Mouse (Mus musculus): ENCODE measurements around the gene Kalrn.

Kalrn gene

DNA sequence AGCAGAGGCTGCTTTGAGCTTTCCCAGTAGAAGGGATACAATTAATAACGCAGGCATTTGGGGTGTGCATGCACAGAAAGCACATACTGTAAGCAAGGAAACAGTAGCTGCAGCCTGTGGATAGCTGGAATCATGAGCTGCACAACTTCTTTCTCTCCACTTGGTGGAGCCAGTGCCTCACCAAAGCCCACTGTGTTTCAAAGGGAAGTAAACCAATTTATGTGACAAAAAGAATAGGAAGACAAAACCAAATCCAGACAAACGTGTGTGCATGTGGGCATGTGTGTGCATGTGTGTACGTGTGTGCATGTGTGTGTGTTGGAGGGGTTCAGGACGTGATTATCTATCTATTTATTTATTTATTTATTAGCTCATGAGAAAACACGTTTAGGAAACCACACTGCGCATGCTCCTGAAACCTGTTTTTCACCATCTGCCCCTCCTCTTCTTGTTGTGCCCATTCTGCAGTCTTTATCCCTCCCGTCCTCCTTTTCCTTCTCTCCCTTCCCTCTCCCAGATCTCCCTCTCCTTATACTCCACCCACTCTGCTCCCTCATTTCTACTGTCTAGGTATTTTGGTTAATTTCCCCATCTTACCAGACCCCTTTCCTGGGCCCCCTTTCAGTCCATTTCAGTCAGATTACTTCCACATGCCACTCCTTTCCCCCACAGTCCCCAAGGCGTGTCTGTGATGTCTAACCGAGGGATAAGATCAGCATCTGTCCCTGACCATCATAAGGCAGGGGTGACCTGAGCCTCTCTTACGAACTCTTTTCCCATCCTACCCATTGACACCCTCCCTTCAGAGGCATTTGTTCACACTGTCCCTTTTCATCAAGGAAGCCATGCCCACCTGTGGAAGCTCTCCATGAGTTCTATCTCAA lies 380.1 kb downstream of the Kalrn start:
- DNase-seq (ENCODE audit: low spot score in 2 of 2) = peak in 1 of 2 experiments; percentile 12

DNA sequence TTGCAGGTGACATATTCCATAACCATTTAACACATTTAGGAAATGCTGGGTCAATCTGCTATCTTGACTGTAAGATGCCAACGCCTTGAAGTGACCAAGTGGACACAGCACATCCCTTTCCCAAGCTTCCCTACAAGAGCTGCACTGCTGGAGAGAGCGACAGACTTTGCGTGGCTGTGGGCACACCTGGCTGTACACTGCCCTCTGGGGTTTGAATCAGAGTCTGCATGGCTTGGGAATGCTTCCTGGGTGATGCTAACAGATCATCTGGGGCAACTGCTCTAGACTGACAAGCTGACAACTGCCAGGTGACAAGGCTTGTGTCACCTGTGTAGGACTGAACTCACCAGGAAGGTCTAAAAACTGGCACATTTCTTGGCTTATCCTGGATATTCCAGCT lies 388.6 kb downstream of the Kalrn start:
- DNase-seq (ENCODE audit: low spot score in 2 of 2) = no peak

DNA sequence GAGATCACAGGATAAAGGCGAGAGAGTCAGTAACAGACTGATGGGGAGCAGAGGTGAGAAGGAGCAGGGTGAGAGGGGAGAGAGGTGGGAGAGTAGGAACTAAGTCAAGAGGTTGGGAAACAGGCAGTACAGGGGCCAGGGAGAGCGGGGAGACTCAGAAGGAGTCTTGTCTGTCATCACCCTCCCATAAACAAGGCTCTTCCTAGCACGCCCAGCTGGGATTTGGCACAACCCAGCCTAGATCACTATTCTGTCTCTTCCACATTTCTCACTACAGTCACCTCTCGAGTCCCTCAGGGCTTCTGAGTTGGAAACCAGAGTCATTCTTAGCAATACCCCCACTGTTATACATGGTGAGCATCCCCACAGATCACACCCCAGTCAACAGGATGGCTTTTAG lies 390.1 kb downstream of the Kalrn start:
- DNase-seq (ENCODE audit: low spot score in 2 of 2) = no peak

DNA sequence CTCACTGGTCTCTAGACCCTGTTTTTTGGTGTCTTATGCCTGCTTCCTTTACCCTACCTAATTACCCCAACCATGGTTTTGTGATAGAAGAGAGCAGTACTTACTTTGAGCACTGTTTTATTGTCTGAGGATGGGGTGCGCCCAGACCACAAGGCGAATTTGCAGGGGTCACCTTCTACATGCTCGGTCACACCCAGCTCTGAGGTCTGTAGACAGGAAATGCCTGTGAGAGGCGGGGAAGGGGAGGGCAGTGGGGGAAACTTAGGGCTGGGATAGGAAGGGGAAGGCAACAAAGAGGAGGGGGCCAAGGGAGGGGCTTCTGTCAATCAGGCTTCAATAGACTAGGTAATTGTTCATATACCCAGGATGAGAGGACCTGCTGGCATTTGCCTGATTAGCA lies 397.7 kb downstream of the Kalrn start:
- DNase-seq (ENCODE audit: low spot score in 2 of 2) = no peak

DNA sequence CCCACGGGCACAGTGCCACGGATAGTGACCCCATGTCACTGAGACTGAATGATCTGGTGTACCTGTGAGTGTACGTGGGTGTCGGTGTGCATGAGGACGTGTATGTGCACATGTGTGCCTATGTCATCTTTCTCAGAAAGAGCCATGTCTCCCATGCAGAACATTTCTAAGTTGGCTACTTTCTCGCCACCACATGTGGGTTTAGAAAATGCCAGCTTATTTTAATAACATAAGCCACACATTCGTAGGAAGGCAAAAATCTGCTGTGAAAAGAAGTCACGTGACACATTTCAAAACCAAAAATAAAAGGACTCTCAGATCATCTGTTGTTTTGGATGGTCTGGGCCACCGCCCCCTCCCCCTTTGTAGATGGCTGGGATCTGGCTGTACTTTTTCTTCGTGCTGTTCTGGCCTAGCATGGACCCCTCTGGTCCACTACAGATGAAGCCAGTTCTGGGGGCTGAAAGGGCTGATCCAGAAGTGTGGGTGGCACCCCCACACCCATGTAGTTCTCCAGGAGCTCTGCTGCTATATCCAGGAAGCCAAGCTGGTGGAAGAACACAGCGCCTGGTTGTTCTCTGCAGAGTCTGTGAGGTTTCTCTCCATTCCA lies 400.7 kb downstream of the Kalrn start:
- DNase-seq (ENCODE audit: low spot score in 2 of 2) = no peak

DNA sequence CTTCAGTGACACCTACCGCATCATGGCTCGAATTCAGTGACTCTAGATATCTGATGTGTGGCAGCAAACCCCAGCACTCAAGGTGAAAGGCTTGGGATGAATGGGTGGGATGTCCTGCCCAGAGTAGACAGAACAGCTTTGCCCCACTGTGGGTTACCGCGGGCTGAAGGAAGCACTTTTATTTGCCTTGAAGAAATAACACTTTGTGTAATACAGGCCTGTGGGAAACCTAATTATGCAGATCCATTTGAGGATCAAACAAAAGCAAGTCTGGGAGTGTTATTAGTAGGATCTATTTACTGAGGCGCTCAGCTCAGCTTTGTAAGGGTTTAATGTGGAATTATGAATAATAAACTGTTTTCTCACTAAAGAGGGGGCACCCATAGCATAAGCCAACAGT lies 406.3 kb downstream of the Kalrn start:
- DNase-seq (ENCODE audit: low spot score in 2 of 2) = no peak

DNA sequence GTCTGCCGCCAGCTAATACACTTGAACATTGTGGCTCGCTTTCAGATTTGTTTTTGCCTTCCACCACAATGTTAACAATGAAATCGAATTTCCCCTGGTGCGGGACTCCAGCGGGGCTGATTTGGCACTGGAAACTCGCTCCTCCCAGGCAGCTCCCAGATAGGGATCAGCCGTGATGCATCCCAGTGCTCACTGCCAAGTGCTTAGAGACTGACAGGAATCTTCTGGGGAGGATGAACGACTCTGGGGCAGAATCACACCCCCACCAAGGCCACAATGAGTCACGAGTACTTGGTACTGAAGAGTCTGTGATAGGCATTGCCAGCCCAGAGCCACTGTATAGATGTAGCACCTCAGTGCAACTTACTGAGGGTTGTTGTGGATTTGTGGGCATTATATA lies 410.2 kb downstream of the Kalrn start:
- no peak for DNase-seq (ENCODE audit: low spot score in 2 of 2)

DNA sequence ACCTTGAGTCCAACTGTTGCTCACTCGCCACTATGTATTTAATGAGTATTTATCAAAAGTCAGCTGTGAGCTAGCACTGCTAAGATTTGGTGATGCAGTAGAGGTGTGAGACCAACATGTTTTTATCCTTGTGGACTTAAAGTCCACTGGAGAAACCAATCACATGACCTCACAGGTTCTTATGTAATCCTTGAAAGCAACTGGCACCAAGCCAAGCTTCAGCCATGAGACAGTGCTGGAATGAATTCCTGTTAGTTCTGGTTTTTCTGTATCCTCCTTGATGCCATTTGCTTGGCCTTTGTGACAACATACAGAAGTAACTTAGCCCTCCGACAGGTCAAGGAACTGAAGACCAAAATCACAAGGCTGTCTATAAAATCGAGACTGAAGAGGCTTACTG lies 413.8 kb downstream of the Kalrn start:
- DNase-seq (ENCODE audit: low spot score in 2 of 2) = peak in 1 of 2 experiments; percentile 8

DNA sequence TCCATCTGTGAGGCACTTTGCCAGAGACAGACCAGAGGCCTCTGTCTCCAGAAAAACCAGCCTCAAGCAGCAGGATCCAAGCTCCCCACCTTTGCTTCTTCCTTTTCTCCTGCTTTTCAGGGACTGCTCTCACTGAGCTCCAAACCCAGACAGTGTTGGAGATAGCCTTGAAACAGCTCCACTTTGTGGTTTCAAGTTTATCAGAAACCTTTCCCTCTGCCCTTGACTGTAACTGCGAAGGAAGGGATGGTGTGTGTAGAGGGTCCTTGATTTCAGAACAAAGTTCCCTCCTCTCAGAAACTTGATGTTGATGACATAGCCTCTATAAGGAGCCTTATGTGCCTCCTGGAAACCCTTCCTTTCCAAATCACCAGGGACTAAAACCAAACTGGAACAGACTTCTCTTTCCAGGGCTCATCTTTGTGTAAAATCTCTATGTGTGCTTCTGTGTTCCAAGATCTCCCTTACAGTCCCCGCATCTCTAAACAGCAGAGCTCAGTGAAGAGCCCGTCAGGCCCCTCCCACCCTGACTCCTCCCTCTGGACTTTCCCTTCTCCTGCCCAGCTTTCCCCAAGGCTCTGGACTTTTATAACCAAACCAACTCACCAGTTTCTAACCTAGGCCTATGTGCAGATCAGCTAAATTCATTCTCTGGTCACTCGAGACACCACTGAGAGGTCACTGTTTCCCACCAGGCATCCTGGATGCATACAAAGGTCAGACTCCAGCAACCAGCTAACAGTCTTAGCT lies 415.8 kb downstream of the Kalrn start:
- no peak for DNase-seq (ENCODE audit: low spot score in 2 of 2)

DNA sequence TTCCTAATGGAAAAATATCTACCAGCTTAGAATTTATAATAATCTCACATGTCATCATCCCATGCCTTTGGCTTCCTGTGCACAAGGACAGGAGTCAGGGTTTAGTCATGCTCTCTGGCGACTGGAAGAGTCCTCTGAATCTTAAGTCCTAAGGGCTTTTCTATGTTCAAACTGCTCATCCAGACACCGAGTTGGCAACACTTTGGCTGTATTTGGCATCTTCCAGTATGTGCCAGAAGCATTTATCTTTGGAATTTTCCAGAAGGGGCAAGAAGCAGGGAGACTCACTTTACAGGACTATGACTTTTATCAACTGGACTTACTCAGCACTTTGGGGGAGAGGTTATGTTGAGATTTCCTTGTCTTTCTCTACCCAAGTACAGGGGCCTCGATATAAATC lies 417.6 kb downstream of the Kalrn start:
- DNase-seq (ENCODE audit: low spot score in 2 of 2) = no peak

DNA sequence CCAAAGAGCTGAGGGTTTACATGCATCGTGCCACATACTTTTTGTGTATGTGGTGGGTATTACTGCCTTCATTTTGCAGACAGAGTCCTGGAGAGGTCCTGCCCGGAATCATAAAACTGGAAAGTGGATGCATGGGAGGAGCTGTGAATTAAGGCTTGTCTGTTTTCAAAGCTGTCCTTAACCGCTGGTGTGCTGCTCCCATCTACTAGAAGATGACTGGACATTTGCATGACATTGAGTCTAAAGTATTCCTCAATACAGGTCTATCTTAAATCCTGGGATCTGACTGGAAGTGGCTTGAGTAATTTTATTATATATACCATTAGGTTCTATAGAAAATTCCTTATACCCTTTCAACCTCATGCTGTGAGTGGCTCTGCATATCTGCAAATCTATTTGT lies 418.4 kb downstream of the Kalrn start:
- no peak for DNase-seq (ENCODE audit: low spot score in 2 of 2)

DNA sequence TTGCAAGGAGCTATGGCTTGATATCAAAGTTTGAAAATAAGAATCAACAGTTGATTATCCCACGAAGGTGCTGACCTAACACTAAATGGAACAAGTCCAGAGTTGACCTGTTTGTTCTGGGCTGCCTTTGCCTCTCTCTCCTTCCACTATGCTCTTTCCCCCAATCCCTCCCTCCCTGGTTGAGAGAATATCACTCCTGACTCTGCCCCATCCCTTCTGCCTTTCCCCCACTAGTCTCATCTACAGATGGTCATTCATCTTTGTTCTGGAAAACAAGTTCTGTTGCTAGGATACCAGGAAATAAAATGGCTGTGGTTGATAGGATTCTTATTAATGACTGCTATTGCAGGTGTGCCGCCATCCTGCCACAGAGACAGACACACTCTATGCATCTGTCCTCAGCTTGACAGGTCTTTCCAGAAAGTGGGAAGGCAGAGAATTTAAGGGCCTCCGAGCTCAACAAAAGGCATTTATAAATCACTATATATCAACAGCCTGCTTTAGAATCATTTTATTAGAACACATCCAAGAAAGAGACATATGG lies 421.7 kb downstream of the Kalrn start:
- no peak for DNase-seq (ENCODE audit: low spot score in 2 of 2)

DNA sequence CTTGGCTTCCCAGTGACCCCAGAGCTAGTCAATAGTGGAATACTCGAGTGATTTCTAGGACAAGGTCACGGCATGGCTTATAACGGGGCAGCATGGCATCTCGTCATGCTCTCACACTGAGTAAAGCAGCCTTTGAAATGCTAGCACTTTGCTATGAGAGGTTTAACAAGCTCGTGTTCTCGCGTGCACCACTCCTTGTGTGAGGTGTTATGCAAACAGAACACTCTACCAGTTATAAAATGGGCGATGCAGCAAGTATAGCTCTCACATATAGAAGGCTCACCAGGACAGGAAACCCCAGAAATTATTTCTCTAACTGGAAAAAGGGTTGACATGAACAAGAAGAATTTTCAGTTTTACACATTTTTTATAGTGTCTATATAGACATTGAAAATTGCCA lies 431.7 kb downstream of the Kalrn start:
- DNase-seq (ENCODE audit: low spot score in 2 of 2) = no peak

DNA sequence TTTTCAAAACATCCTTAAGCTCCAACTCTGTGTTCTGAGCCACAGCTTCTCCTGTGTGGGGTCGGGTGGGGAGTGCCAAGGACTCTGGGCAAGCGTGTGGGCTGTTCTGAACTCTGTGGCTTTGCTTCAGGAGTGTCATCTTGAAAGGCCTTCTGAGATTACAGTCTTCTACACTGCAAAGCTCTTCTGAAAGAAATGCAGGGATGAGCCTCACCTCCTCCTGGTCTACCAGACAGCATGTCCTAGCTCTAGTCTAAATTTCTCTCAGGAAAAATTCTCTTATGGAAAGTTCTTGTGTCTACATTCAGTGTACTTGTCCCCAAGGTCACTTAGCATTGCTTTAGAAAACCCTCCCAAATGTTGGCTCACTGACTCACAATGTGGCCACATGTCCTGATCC lies 438.3 kb downstream of the Kalrn start:
- DNase-seq (ENCODE audit: low spot score in 2 of 2) = no peak

DNA sequence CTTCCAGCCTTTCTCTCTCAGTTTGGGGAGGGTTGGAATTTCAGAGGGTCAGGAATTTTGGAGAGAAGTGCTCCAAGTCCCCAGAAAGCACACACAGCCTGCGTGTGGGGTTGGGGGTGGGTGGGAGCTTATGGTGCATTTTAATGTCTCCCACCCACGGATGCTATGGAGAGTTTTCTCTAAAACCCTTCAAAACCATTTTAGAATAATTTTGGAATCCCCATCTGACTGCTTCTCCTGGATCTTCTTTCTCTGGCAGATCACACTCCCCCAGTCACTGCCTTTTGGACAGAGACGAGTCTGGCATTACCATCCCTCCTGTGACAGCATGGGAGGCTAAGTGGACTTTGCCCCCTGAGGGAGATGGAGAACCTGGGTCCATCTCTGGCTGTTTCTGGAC lies 438.7 kb downstream of the Kalrn start:
- DNase-seq (ENCODE audit: low spot score in 2 of 2) = no peak

DNA sequence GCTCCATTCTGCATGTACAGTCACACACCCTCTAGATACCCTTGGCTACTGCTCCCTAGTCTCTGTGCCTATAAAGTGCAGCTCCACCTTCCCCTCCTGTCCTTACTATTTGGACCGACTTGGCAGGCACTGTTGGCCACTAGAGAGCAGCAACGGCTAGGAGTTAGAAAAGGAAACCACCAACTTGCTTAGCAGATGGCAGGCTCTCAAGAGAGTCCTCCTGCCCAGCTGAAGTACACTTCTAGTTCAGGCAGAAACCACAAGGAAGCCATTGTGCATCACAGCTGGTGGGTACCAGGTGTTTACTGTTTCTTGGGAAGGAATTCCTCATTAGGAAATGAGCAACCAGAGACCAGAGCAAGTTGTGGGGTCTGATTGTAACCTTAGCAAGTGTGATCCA lies 447.7 kb downstream of the Kalrn start:
- DNase-seq (ENCODE audit: low spot score in 2 of 2) = peak; percentile 49 to 50

DNA sequence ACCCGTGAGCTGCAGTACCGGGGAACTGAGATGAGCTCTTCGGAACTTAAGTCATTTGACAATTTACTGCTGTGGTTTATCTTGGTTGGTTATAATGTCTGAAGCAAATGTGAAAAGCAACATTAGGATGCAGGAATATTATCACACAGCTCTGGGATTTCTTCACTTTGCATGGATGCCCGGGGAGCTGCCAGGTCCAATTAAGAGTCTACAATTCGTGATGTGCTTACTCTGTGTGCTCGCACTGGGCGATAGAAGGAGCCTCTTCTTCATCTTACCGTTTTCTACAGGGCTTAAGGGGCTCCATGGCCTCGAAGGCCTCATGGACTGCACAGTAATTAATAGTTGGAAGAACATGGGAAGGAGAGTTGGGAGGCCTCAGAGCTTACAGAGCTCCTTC lies 450.8 kb downstream of the Kalrn start:
- DNase-seq (ENCODE audit: low spot score in 2 of 2) = no peak

DNA sequence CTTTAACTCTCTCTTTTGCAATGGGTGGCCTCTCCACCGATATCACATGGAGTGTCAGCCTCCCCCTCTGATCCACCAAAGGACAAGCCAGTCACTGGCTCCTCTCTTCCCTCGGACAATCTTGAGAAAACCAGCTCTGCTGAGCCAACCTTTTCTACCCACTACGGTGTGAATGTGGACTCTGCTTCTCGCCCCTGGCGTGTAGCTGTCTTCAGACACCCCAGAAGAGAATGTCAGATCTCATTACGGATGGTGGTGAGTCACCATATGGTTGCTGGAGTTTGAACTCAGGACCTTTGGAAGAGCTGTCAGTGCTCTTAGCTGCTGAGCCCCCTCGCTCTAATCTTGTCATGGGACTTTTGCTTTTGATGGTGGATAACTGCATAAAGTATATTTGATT lies 452.0 kb downstream of the Kalrn start:
- no peak for DNase-seq (ENCODE audit: low spot score in 2 of 2)

DNA sequence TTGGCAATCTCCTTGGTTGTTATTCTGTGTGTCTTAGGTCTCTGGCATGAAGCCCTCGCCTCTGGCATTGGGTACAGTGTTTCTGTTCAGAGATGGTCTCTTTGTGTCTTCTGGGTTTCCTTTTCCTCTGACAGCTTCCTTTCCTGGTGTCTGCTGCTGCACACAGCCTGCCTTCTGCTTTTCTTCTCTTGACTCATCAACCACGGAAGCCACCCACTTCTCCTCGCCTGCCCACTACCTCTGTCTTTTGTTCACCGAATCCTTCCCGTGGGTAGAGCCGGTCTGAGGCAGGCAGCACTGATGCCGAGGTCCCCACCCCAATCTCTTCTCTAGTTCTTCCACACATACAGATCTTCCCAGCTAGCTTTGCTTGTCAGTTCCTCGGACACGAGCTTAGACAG lies 452.5 kb downstream of the Kalrn start:
- no peak for DNase-seq (ENCODE audit: low spot score in 2 of 2)

DNA sequence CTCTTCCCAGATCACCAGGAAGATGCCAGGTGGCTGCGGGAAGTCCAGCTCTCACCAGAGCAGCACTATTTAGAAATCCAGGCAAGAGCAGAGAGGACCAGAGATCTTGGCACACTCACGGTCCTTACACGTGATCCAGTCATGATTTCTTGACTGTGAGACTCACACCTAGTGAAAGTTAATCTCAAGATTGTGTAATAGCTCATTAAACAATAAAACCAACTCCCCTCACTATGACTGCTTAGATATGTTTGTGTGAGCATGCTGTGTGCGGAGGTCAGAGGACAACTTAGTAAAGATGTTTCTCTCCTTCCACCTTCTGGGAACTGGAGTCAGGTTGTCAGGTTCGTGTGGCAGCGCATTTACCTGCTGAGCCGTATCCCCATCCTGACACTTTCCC lies 453.5 kb downstream of the Kalrn start:
- DNase-seq (ENCODE audit: low spot score in 2 of 2) = no peak

DNA sequence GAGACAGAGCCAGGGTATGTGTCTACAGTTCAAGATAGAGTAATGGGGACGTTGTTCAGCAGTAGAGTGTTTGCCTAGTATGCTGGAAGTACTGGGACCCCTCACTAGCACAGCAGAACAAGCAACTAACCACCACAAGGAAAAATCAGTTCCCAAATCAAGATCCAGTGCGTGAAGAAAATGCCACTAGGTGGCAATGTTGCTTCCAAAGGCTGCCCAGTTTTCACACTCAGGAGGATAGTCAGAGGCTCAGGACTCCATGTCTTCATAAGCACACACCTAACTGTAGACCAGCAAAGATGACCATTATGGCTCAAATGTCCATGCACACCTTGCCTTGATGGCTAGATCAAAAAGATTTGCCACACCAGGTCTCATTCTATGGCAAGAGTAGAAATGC lies 454.0 kb downstream of the Kalrn start:
- no peak for DNase-seq (ENCODE audit: low spot score in 2 of 2)

DNA sequence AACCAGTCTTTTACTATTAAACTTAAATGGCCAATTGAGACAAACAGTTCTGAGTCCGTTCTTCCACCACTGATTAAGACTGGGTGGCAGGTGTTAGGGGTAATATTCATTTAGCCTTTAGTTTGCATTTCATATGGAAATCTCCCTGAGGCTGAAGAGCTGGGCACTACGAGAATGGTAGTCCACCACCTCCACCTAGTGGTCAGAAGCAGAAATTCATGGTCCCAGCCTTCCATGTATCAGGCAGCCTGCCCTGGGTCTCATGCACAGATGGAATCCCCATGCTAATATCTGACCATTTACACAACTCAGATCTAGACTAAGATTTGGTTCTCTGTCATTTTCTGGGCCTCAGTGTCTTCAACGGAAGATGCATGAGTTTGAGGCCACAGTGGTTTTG lies 458.7 kb downstream of the Kalrn start:
- DNase-seq (ENCODE audit: low spot score in 2 of 2) = peak; percentile 34 to 52

DNA sequence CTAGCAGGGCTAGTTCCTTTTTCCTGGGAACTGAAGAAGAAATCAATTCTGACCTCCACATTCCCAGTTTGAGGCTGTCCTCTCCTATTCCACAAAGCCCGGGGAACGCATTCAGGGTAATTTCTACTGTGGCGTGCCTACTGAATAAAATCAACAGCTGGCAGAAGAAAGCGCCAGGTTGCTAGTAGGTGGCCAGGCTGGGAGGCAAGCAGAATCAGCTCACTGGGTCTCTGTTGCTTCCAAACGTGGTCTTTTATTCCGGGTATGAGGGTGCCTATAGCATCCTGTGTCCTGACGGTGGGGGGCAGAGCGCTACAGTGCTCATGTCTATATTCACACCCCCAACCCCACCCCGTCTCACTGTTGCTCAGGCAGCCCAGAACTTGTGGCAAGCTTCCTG lies 460.2 kb downstream of the Kalrn start:
- no peak for DNase-seq (ENCODE audit: low spot score in 2 of 2)

Data from heart, adult 9 months (tissue).